In the genomic region with DNA sequence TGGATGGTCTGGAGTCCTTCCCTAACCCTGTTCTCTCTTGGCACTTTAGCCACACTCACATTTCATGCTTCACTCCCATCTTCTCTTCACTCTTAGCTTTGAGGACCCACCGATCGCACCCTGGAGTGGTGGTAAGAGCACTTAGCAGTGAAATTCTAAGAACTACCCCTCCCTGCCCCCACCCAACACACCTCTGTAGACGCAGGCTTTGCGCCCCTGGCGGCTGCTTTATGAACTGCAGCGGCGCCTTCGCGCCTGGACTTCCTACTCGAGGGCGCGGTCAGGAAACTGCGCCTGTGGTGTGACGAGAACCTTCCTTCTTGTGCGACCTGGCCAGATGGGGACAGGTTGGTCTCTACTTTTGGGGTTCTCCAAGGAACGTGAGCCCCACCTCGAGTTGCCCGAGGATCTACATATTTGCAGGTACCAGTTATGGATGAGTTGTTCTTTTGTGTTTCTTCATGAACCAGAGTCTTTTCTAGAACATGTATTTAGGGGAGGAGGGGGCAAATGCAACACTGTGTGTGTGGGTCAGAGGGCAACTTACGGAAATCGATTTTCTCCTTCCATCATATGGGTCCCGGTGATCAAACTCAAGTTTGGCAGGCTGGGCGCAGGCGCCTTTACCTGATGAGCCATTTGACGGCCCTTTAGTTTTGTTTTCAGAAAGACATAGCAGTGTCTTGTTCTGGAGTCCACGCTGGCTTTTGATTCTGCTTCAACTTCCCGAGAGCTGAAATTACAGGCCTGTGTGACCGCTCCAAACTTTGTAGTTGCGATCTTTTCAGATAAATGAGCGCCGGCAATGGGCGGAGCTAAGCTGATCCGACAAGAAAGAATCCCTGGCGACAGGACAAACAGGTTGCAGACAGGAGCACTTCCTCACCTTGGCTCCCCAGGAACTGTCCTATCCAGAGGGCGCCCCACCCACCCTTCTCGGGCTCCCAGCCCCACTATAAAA, we compare ENCODE assay signal across 8 mouse cellular contexts. TPM values are rescaled to one million over a fixed set of nuclear protein-coding genes. Genes with fewer than 3 reads are reported as not detected.
A peak's percentile ranks its signal among the peaks of the same experiment; 100 is the strongest.
DNase-seq lines count a peak whose midpoint lies in the region; ATAC-seq and TF ChIP-seq lines count a peak whose summit lies in the region.

A gene (plus strand): TSS at position 283 of the 961 bp plus-strand sequence.

- peak; percentile 97 for TF ChIP-seq CTCF in kidney, postnatal 0 days (IDR thresholded peaks at IDR 0.05; ENCODE audit: low read depth)

- peak within 1 kb of the TSS; percentile 48 for H3K4me2 ChIP-seq in heart, embryonic 11.5 days
- H3K4me2 ChIP-seq in kidney, postnatal 0 days (ENCODE audit: low read length): peak within 1 kb of the TSS; percentile 53
- peak within 1 kb of the TSS; percentile 61 for H3K4me2 ChIP-seq in liver, embryonic 11.5 days
- no peak within 1 kb of the TSS for H3K4me2 ChIP-seq in neural tube, embryonic 11.5 days (ENCODE audit: low read depth)
- peak within 1 kb of the TSS; percentile 53 for H3K4me2 ChIP-seq in stomach, embryonic 16.5 days (ENCODE audit: low read depth, low read length)

- H3K4me1 ChIP-seq in heart, embryonic 11.5 days (ENCODE audit: control insufficient read depth, insufficient read depth, low read length): peaks cover 6% of the 10 kb centered on the region; the same call in 1 of the 2 replicates
- H3K4me1 ChIP-seq in kidney, postnatal 0 days (replicated peaks; ENCODE audit: insufficient read depth, low read length): peaks cover 18% of the 10 kb centered on the region
- peaks cover 25% of the 10 kb centered on the region for H3K4me1 ChIP-seq in liver, embryonic 11.5 days (replicated peaks; ENCODE audit: control insufficient read depth, insufficient read depth, low read length)
- H3K4me1 ChIP-seq in neural tube, embryonic 11.5 days (ENCODE audit: control insufficient read depth, insufficient read depth, low read length): 0 out of 2 replicates have a peak, but pooled peaks cover 2% of the 10 kb centered on the region
- H3K4me1 ChIP-seq in stomach, embryonic 16.5 days (ENCODE audit: control insufficient read depth, insufficient read depth, low read length): peaks cover 12% of the 10 kb centered on the region

- peak within 1 kb of the TSS; percentile 30 for H3K4me3 ChIP-seq in heart, embryonic 11.5 days (ENCODE audit: low read depth, low read length)
- H3K4me3 ChIP-seq in kidney, postnatal 0 days (replicated peaks; ENCODE audit: low read depth, low read length): peak within 1 kb of the TSS; percentile 19
- peak within 1 kb of the TSS; percentile 34 for H3K4me3 ChIP-seq in liver, embryonic 11.5 days (ENCODE audit: low read depth, low read length)
- H3K4me3 ChIP-seq in neural tube, embryonic 11.5 days (ENCODE audit: low read depth, low read length): no peak within 1 kb of the TSS
- H3K4me3 ChIP-seq in stomach, embryonic 16.5 days (replicated peaks; ENCODE audit: low read length): peak within 1 kb of the TSS; percentile 29

- H3K9me3 ChIP-seq in heart, embryonic 11.5 days (replicated peaks; ENCODE audit: control insufficient read depth, low read length): no peaks in the 10 kb centered on the region
- no peaks in the 10 kb centered on the region for H3K9me3 ChIP-seq in kidney, postnatal 0 days (replicated peaks; ENCODE audit: low read length)
- no peaks in the 10 kb centered on the region for H3K9me3 ChIP-seq in liver, embryonic 11.5 days (ENCODE audit: control insufficient read depth, low read length)
- no peaks in the 10 kb centered on the region for H3K9me3 ChIP-seq in neural tube, embryonic 11.5 days (ENCODE audit: control insufficient read depth, low read length)
- H3K9me3 ChIP-seq in stomach, embryonic 16.5 days (replicated peaks; ENCODE audit: control insufficient read depth, low read length): no peaks in the 10 kb centered on the region

- peaks cover 88% of the 10 kb centered on the region for H3K27me3 ChIP-seq in heart, embryonic 11.5 days (ENCODE audit: control insufficient read depth, insufficient read depth, low read length)
- H3K27me3 ChIP-seq in kidney, postnatal 0 days (ENCODE audit: insufficient read depth, low read length): no peaks in the 10 kb centered on the region
- peaks cover 54% of the 10 kb centered on the region for H3K27me3 ChIP-seq in liver, embryonic 11.5 days (replicated peaks; ENCODE audit: control insufficient read depth, insufficient read depth, low read length)
- H3K27me3 ChIP-seq in neural tube, embryonic 11.5 days (ENCODE audit: control insufficient read depth, insufficient read depth, low read length): peaks cover 33% of the 10 kb centered on the region
- peaks cover 3% of the 10 kb centered on the region; the same call in 1 of the 2 replicates for H3K27me3 ChIP-seq in stomach, embryonic 16.5 days (ENCODE audit: control insufficient read depth, insufficient read depth, low read length)

- H3K27ac ChIP-seq in heart, embryonic 11.5 days (ENCODE audit: low read depth, low read length): no peak within 1 kb of the TSS
- H3K27ac ChIP-seq in kidney, postnatal 0 days: no peak within 1 kb of the TSS
- H3K27ac ChIP-seq in liver, embryonic 11.5 days (ENCODE audit: low read depth, low read length): no peak within 1 kb of the TSS
- no peak within 1 kb of the TSS for H3K27ac ChIP-seq in neural tube, embryonic 11.5 days (ENCODE audit: low read depth, low read length)
- peak within 1 kb of the TSS; percentile 46; the same call in 1 of the 2 replicates for H3K27ac ChIP-seq in stomach, embryonic 16.5 days (ENCODE audit: low read length)

- no peaks in the 10 kb centered on the region for H3K36me3 ChIP-seq in heart, embryonic 11.5 days (ENCODE audit: control insufficient read depth, insufficient read depth, low read length)
- no peaks in the 10 kb centered on the region for H3K36me3 ChIP-seq in kidney, postnatal 0 days (ENCODE audit: insufficient read depth, low read length)
- H3K36me3 ChIP-seq in liver, embryonic 11.5 days (ENCODE audit: control insufficient read depth, insufficient read depth, low read length): no peaks in the 10 kb centered on the region
- no peaks in the 10 kb centered on the region for H3K36me3 ChIP-seq in neural tube, embryonic 11.5 days (ENCODE audit: control insufficient read depth, insufficient read depth, low read length)
- H3K36me3 ChIP-seq in stomach, embryonic 16.5 days (ENCODE audit: control insufficient read depth, insufficient read depth, low read length): no peaks in the 10 kb centered on the region

- DNase-seq in B cell, adult 2 months: peak; percentile 95 to 96
- peak; percentile 71 for DNase-seq in brain, adult 2 months (ENCODE audit: low read depth, low spot score)
- peak; percentile 73 for DNase-seq in kidney, postnatal 0 days (ENCODE audit: low spot score)
- peak; percentile 81 for DNase-seq in liver, embryonic 11.5 days (ENCODE audit: low spot score)
- DNase-seq in neural tube, embryonic 11.5 days (ENCODE audit: low spot score): peak; percentile 85

- peak; percentile 64 for ATAC-seq in erythroblast, adult 5-6 weeks (replicated peaks; ENCODE audit: low FRiP score, poor library complexity, severe bottlenecking)
- 0 out of 2 replicates have a peak, but pooled peaks have one; percentile 12 for ATAC-seq in heart, embryonic 11.5 days (replicated peaks; ENCODE audit: insufficient number of reproducible peaks, low FRiP score, low TSS enrichment)
- ATAC-seq in kidney, postnatal 0 days (replicated peaks; ENCODE audit: low FRiP score, low read depth): peak; percentile 41; the same call in 1 of the 2 replicates
- peak; percentile 65 for ATAC-seq in liver, embryonic 11.5 days (replicated peaks; ENCODE audit: low FRiP score)
- peak; percentile 37; the same call in 1 of the 2 replicates for ATAC-seq in neural tube, embryonic 11.5 days (ENCODE audit: insufficient read depth, low FRiP score, low TSS enrichment)
- peak; percentile 49; the same call in 1 of the 2 replicates for ATAC-seq in stomach, embryonic 16.5 days (ENCODE audit: insufficient read depth, low FRiP score)

- WGBS in heart, embryonic 11.5 days (ENCODE audit: insufficient replicate concordance): 9% methylated on average over 35 of the region's 35 CpGs
- 8% methylated on average over 35 of the region's 35 CpGs for WGBS in kidney, postnatal 0 days
- WGBS in liver, embryonic 11.5 days: 8% methylated on average over 35 of the region's 35 CpGs
- 6% methylated on average over 35 of the region's 35 CpGs for WGBS in neural tube, embryonic 11.5 days
- 9% methylated on average over 35 of the region's 35 CpGs for WGBS in stomach, embryonic 16.5 days

- no peak within 1 kb of the TSS for H3K9ac ChIP-seq in heart, embryonic 11.5 days (ENCODE audit: low read depth, low read length)
- H3K9ac ChIP-seq in kidney, postnatal 0 days (ENCODE audit: low read depth, low read length): no peak within 1 kb of the TSS
- 0 out of 2 replicates have a peak within 1 kb of the TSS, but pooled peaks have one; percentile 8 for H3K9ac ChIP-seq in liver, embryonic 11.5 days (ENCODE audit: low read depth, low read length)
- no peak within 1 kb of the TSS for H3K9ac ChIP-seq in neural tube, embryonic 11.5 days (ENCODE audit: low read length)
- H3K9ac ChIP-seq in stomach, embryonic 16.5 days (ENCODE audit: low read length): peak within 1 kb of the TSS; percentile 37

RNA-seq across cellular contexts. Expression of the gene that starts here (rescaled TPM):
- not detected in 2 replicates for total RNA-seq in erythroblast, adult 5-6 weeks (2015; ENCODE audit: low replicate concordance)
- not detected in 2 replicates for total RNA-seq in erythroblast, adult 5-6 weeks (2017; ENCODE audit: low replicate concordance)
- polyA plus RNA-seq in heart, embryonic 11.5 days (2014; fragmentation: Nextera tagmentation; extraction: Ambion mirVana): 0.80 and 0.86 TPM in 2 replicates
- polyA plus RNA-seq in kidney, postnatal 0 days (2015; fragmentation: Nextera tagmentation; extraction: Ambion mirVana): 24.5 and 27.1 TPM in 2 replicates
- 1.9 and 2.2 TPM in 2 replicates for polyA plus RNA-seq in liver, embryonic 11.5 days (2014; fragmentation: Nextera tagmentation; extraction: Ambion mirVana)
- polyA plus RNA-seq in neural tube, embryonic 11.5 days (2014; fragmentation: Nextera tagmentation; extraction: Ambion mirVana): 1.0 and 1.1 TPM in 2 replicates
- polyA plus RNA-seq in stomach, embryonic 16.5 days (2015; fragmentation: Nextera tagmentation; extraction: Ambion mirVana): 13.9 and 21.8 TPM in 2 replicates

Comparison
In these comparisons a context has a peak if more than half of its experiments do, and no peak if none do; other contexts are left out.
1. Peak in ATAC-seq in erythroblast, adult 5-6 weeks; RNA of the gene not detected or under 1 TPM.
2. Peak in ATAC-seq, H3K4me3 ChIP-seq and H3K4me2 ChIP-seq in heart, embryonic 11.5 days; RNA of the gene not detected or under 1 TPM.
3. ATAC-seq: peak in every context shown above with its lines; median percentile 65 in liver, embryonic 11.5 days; 64 in erythroblast, adult 5-6 weeks; 49 in stomach, embryonic 16.5 days; 41 in kidney, postnatal 0 days; 37 in neural tube, embryonic 11.5 days; 12 in heart, embryonic 11.5 days.
4. H3K9ac ChIP-seq: peak in liver, embryonic 11.5 days (single experiment) and stomach, embryonic 16.5 days (single experiment); none in heart, embryonic 11.5 days (single experiment), kidney, postnatal 0 days (single experiment) and neural tube, embryonic 11.5 days (single experiment).
5. Peak in every context shown above with its lines, with median percentiles within 50 percentile points of each other: DNase-seq.